Mouse (Mus musculus) c-Kit-positive CD71-positive TER-119-positive erythroid progenitor cells, embryonic 14.5 days (primary cell): ENCODE measurements around the gene Mgarp.
A peak's percentile ranks its signal among the peaks of the same experiment; 100 is the strongest.
"Not testable (repeated sequence)": the region's sequence is repeated elsewhere in the genome, so short reads cannot be mapped to it uniquely, and the experiment has no call there.

Source experiments
- DNase-seq: peaks from one replicate; pipeline ENCODE4 v3.0.0-alpha.2; 2013; ENCODE audit warnings: low spot score

The Mgarp gene

DNA sequence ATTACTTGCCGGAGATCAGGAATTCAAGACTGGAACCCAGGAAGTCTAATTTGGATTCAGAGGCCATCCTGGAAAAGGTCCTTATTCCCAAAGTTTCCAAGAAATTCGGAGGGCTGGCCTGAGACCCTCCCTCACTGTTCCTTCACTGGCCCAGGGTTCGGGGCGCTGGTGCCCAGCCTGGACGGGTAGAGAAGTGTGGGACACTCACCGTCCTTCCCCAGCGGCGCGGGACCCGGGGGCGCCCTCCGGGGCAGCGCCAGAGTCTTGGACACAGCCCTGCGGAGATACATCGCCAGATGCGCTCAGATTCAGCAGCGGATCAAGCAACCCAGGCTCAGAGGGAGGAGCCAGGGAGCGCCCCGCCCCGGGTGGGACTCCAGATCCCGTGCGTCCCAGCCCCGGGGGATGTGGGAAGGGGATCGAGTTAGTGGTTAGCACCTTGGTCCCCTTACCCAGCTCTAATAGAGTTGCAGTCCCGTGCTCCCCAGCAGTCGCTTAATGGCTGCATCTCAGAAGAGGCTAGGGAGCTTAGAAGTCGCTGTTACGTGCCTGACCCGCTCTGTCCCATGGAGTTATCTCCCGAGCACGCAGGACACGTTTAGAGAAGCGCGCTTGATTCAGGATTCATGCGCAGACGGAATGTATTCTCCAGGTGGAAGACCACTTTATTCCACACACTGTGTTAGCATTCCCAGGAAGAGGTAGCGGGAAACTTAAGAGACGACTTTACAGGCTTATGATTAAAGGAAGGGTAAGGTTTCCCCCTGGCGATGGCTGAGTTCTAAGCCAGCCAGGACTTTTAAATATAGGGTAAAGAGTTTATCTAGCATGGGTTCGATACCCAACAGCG lies at the start of gene Mgarp:
Gene Mgarp (minus strand): TSS at position 520 of the 850 bp plus-strand sequence.
- DNase-seq = peak; percentile 71

GRCm38 (mm10) chr3:51434871-51435595 lies 38.5 kb upstream of the Mgarp start:
- DNase-seq = no peak

DNA sequence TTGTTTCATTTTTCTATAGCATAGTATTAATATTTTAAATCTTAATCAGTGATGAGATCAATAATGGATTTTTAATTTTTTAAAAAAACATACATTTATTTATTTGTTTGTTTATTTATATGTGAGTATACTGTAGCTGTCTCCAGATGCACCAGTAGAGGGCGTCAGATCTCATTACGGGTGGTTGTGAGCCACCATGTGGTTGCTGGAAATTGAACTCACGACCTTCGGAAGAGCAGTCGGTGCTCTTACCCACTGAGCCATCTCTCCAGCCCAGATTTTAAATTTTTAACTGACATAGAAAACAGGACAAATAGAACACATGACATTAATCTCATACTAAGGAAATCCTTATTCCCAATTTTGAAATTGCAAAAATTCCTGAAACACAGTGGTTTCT lies 37.8 kb upstream of the Mgarp start:
- not testable (repeated sequence) for DNase-seq

DNA sequence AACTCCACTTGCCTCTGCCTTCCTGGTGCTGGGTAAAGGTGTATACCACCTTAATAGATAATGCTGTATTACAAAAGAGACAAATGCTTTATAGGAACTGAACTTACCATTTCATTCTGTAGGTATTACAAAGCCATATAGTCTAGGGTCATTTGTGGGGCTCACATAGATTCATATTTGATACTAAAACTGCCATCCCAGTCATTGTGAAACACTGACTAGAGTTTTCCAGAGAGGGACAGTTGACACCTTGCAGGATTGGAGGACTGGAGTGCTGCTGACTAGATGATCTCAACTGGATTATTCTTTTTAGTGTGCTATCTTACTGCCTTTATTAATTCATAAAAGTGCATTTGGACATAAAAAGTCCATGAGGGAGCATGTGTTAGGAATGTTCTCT lies 28.9 kb upstream of the Mgarp start:
- DNase-seq = no peak

GRCm38 (mm10) chr3:51421921-51422320 lies 25.4 kb upstream of the Mgarp start:
- DNase-seq = no peak

DNA sequence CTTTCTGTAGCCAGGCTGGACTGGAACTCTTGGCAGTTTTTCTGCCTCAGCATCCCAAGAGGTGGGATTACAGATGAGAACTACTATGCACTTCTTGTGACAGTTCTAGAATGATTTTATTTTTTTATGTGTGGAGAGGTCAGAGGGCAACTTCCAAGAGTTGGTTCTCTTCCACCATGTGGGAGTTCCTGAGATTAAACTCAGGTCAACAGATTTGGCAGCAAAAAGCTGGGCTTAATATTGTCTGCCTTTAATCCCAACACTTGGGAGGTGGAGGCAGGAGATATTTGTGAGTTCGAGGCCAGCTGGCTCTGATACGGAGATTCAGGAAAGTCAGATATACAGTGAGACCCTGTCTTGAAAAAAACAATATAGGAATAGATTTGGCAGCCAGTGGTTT lies 21.4 kb upstream of the Mgarp start:
- DNase-seq = no peak

DNA sequence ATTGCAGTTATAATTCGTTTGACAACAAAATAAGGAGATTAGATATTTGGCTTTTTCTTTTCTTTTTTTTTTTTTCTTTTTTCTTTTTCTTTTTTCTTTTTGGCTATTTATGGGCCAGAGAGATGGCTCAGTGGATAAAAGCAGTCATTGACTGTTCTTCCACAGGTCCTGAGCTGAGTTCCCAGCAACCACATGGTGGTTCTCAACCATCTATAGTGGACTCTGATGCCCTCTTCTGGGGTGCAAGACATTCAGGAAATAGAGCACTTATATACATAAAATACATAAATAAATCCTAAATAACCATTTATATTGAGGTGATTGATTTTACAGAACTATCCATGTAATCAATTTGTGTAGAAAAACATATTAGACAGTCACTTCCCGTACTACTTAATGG lies 20.9 kb upstream of the Mgarp start:
- no peak for DNase-seq

DNA sequence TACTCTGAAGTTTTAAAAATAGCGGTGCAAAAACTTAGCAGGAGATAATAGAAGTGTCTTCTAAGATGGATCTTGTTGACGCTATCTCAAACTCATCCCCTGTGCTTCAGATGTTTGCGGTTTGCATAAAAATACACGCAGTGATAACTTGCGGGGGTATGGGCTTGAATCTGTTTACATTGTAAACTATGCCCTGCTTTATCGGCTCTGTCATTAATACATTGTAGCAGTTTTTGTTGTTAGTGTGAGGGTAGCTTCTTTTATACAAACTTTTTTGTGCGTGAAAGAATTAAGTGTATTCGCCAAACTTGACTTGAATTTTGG lies 20.6 kb upstream of the Mgarp start:
- DNase-seq = no peak

DNA sequence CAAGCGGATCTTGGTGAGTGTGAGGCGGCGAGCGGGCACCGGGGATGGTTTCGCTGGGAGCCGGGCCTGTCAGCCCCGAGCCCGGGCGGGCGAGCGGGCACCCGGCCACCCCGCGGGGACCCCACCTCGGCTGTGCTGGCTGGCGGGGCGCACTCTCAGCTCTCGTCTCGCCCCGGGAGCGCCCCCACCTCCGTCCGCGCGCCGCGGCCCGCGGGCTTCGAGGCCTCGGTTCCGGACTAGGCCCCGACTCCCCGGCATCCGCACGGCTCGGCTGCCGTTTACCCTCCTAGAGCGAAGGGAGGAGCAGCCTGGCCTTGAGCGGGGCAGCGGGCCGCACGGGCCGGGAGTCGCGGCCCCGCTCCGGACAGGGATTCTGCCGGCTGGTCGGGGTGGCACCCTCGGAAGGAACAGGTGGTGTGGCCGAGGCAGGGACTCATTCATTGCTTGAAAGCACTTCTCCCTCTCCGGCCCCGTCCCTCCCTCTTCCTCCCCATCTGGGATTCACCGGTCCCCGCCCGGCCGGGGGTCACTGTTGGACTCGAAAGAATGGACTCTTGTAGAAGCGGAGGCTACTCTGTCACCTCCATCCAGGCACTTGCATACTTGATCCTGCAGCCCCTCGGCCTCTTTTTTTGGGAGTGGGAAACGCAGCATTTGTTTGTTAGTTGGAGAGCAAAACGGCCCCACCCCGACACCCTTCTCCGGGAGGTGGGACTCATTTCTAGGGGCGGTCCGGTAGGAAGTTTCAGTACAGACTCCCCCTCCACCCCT lies 20.0 kb upstream of the Mgarp start:
- DNase-seq = peak; percentile 45

- no peak for DNase-seq
These were observed 19.5 kb upstream of the Mgarp start for GRCm38 (mm10) chr3:51416073-51416363.

DNA sequence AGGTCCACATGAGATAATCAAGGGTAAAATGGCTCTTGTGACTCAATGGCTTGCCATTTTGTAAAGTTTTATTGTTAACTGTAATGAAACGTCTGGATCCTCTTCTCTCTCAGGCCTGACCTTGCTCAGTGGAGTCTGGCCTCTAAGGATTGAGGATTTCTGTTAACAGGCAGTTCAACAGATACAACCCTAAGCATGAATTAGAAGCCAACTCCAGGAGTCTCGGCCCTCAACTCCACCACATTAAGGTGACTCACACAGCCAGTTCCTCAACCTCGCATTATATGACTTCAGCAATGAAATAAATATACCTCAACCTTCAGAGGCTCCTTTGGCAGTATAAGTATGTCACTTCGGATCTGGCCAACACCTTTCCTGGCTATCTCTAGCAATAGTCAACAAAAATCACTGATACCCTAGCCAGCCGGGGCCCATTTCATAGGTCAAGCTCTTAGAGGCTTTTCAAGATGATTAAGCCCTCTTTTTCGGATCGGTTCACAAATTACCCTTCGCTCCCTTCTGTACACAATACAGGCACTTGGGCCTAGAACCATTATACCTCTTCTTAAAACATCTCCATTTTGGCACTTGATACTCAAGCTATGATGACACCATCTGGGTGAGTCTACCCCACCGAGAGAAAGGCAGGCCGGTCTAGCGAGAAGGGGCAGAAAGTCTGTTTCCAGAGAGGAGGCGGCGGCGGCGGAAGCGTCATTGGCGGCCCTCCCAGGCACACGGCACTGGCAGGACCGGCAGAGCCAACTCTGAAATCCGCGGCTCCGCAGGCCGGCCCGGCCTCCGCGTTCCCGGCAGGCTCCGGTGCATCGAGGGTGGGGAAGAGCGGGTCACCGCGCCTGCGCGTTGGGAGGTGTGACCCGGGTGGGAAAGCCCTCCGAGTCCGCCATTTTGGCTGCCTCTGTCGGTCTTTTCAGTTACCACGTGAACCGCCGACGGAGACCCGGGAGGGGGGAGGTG lies 18.8 kb upstream of the Mgarp start, which contains the start of gene Naa15:
Gene Naa15 (plus strand): TSS at position 51 of the 975 bp plus-strand sequence.
- DNase-seq = peak; percentile 93

DNA sequence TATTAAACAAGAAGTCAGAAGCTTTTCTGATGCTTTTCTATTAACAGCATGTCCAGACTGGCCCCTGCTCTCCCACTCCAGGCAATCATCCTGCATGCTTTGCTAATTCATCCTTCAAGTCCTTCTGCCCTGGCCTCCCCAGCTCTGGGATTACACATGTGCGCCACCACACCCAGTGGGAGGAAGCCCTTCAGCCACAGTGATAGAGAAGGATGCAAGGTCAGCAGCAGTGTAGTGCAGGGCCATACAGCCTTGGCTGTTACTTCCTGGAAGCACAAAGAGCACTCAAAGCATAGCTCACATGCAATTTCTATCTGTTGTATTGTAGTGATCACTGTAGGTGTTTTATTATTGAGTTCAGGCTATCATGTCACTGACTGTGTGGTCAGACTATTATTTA lies 16.7 kb upstream of the Mgarp start:
- no peak for DNase-seq

DNA sequence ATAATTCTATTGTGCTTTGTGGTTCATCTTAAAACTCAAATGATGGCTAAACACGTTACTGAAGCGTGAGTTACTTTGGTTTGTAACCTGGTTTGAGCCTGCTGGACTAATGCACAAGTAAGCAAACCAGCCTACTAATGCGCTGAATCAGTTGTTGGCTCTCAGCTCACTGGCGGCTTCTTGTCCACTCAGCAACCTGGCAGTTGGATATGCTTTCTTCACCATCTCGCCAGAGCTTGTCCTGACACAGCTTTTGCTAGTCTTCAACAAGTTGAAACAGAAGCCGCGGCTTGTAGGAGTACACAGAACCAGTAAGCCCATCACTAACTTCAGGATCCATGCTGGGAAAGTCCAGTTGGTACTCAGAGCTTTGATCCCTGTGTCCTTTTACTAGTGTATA lies 15.9 kb upstream of the Mgarp start:
- DNase-seq = no peak

- DNase-seq = peak; percentile 94
These were observed 12.1 kb upstream of the Mgarp start, which contains the start of gene Ndufc1 for GRCm38 (mm10) chr3:51408561-51409183. Gene Ndufc1, minus strand, starts transcription at chr3:51408988.

- peak; percentile 43 for DNase-seq
These were observed 11.5 kb upstream of the Mgarp start for GRCm38 (mm10) chr3:51407870-51408560.

DNA sequence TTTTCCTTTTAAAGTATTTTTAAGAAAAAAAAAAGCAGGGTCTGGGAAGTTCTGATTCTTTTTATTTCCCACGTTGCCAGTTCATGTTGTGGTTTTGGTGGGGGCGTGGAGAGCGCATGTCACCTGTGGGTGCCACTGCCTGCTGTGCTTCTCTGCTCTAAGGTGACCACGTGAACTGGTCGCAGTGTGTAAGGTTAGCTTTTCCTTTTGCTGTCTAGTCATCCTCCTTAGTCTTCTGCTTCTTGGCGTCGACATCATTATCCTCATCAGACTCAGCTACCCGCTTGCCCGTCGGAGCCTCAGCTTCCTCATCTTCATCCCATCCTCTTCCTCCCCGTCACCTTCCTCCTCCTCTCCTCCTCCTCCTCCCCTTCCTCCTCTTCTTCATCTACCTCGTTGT lies 6.1 kb upstream of the Mgarp start:
- DNase-seq = no peak

DNA sequence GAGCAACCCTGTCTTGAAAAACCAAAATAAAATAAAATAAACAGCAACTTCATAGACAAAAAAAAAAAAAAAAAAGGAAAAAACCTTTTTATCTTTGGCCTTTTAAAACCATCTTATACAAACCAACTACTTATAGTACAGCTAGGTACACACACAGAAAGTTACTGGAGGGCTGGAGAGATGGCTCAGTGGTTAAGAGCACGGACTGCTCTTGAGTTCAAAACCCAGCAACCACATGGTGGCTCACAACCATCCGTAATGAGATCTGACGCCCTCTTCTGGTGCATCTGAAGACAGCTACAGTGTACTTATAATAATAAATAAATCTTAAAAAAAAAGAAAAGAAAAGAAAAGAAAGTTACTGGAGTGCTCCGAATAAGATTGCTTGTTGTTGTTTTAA lies 5.5 kb upstream of the Mgarp start:
- DNase-seq = not testable (repeated sequence)

DNA sequence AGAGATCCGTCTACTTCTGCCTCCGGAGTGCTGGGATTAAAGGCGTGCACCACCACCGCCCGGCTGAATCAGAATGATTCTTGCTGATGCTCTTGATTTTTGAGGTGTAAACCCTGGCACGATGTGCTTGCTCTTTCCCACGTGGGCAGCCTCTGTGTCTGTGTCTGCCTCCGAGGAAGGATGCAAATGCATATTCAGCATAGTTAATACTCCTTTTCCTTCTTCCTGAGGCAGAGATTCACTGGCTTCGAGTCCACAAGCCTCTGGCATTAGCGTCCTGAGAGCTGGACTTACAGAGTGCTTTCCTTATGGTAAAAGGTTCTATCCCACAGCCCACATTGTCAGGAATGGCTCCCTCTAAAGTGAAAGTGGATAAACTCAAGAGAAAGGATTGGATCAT lies 4.1 kb upstream of the Mgarp start:
- no peak for DNase-seq

- no peak for DNase-seq
These were observed 3.0 kb upstream of the Mgarp start for GRCm38 (mm10) chr3:51399531-51399930.

DNA sequence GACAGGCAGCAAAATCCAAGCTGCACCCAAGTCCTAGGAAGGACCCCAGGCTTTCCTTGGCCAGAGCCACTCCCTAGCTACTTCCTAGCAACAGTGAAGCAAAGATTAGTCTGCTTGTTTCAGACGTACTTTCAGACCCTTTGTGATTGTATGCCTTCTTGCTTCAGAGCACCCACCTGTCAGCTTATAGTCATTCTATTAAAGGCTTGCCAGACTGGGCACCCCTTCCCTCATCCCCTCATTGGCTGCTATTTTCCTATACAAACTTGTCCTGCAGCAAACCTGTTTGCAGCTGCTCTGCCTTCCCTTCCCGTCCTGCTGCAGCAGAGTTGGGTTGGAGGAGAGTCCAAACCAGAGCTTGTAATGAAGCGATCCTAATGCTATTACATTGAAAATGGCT lies 2.1 kb upstream of the Mgarp start:
- no peak for DNase-seq
